Mouse (Mus musculus): ENCODE results near the gene Dffa. TPM values are rescaled to one million over a fixed set of nuclear protein-coding genes. Genes with fewer than 3 reads are reported as not detected.

Dffa gene
- 24.2 and 24.7 TPM in 2 replicates for polyA plus RNA-seq (2015; fragmentation: Nextera tagmentation; extraction: Ambion mirVana)

DNA sequence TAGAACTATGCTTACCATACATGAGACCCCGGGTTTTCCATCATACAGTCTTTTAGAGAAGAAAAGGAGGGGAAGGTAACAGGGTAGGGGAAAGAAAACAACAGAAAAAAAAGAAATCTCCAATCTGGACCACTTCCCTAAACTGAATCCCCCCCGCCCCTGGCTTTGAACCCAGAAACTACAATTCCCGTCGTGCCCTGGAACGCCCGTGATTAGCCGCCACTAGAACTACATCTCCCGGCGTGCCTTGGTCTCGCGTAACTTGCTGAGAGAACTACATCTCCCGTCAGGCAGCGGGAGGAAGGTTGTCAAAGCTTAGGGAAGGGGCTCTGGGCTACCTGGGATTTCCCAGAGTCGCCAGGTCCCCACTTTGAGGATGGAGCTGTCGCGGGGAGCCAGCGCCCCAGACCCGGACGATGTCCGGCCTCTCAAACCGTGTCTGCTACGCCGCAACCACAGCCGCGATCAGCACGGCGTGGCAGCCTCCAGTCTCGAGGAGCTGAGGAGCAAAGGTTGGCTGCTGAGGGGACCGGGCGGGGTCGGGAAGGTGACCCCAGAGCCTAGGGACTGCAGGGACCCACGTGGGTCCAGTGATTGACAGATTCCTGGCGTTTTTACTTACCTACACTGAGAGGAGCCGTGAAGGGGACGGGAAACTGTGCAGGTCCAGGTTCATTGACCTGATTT, at the start of gene Dffa:
Gene Dffa (plus strand): TSS at position 272 of the 687 bp plus-strand sequence.
- Histone ChIP-seq H3K36me3 (replicated peaks) (0 out of 2 replicates have a peak, but pooled peaks cover 9% of the 10 kb centered on the region), H3K4me1 (peaks cover 12% of the 10 kb centered on the region), H3K4me3 (peak within 1 kb of the TSS; percentile 55), H3K27ac (peak within 1 kb of the TSS; percentile 3; the same call in 1 of the 2 replicates), H3K4me2 (peak within 1 kb of the TSS; percentile 80), H3K9me3 (no peaks in the 10 kb centered on the region), H3K9ac (peak within 1 kb of the TSS; percentile 61), H3K27me3 (replicated peaks) (no peaks in the 10 kb centered on the region)
- peak; percentile 91 for ATAC-seq (replicated peaks)
- 1% methylated on average over 35 of the region's 35 CpGs for WGBS

DNA sequence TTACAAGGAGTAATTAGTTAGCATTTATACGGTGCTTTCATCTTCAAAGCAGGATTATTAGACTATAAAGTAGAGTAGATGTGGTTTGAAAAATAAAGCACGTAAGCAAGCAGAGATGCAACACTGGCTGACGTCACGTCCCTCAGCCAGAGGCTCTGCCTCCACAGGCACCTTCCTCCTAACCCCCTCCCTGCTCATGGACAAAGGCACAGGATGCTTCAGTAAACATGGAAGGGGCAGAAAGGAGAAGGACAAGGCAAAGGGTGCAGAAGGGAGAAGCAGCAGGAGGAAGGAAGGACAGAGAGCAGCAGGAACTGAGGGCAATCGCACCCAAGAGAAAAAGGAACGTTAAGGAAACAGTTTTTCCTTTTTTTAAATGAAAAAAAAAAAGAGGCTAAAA, 48.1 kb upstream of the Dffa start:
- 51% methylated on average over 6 of the region's 6 CpGs for WGBS
- Histone ChIP-seq H3K27ac (no peak overlapping the region), H3K9me3 (no peaks in the 10 kb centered on the region), H3K27me3 (replicated peaks) (peaks cover 2% of the 10 kb centered on the region; the same call in 1 of the 2 replicates), H3K9ac (no peak overlapping the region), H3K4me3 (no peak overlapping the region), H3K36me3 (replicated peaks) (no peaks in the 10 kb centered on the region), H3K4me2 (no peak overlapping the region), H3K4me1 (peaks cover 23% of the 10 kb centered on the region)
- ATAC-seq (replicated peaks), result no peak

DNA sequence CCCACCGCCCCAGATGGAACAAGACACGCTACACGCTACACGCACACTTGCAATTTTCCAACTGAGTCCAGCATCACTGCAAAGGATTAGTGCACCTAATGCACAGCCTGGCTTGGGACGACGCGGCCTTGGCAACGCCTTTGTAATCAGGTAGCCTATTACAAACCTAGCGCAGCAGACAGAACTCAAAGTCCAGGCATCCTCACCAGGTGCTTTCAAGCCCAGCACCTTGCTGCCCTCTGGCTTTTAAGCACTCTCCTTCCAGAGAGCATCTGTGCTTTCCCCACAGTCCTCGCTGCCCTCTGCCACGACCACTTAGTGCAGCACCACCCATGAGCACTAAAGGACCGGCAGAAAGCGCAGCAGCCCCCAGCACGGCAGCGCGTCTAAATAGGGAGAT, 47.0 kb upstream of the Dffa start:
- H3K27ac ChIP-seq, result no peak overlapping the region
- no peaks in the 10 kb centered on the region for H3K36me3 ChIP-seq (replicated peaks)
- no peak overlapping the region for H3K4me2 ChIP-seq
- ATAC-seq (replicated peaks), result no peak
- no peaks in the 10 kb centered on the region for H3K9me3 ChIP-seq
- H3K4me1 ChIP-seq, result peaks cover 30% of the 10 kb centered on the region
- H3K4me3 ChIP-seq, result no peak overlapping the region
- 0 out of 2 replicates have a peak, but pooled peaks cover under 1% of the 10 kb centered on the region for H3K27me3 ChIP-seq (replicated peaks)
- no peak overlapping the region for H3K9ac ChIP-seq
- WGBS, result 64% methylated on average over 16 of the region's 16 CpGs

DNA sequence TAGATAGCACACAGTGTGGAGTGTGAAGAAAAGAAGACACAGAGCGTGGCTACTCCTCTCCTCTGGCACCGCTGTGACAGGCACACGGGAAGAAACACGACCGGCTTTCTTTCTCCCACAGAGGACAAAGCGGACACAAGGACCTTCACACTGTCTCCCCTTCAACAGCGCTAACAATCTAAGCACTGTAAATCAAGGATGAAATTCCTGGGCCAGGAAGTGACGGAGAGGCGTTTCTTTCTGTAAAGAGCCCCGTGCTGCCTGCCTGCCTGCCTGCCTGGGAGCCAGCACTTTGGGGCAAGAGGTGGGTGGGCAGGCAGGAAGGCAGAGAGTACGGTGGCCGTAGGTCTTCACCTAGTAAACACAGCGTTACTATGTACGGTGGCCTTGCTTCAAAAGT, 46.5 kb upstream of the Dffa start:
- no peaks in the 10 kb centered on the region for H3K27me3 ChIP-seq (replicated peaks)
- WGBS, result 48% methylated on average over 14 of the region's 14 CpGs
- no peak overlapping the region for H3K4me2 ChIP-seq
- no peak overlapping the region for H3K27ac ChIP-seq
- no peak for ATAC-seq (replicated peaks)
- H3K9me3 ChIP-seq, result no peaks in the 10 kb centered on the region
- H3K4me3 ChIP-seq, result no peak overlapping the region
- H3K4me1 ChIP-seq, result peaks cover 30% of the 10 kb centered on the region
- H3K9ac ChIP-seq, result no peak overlapping the region
- no peaks in the 10 kb centered on the region for H3K36me3 ChIP-seq (replicated peaks)

DNA sequence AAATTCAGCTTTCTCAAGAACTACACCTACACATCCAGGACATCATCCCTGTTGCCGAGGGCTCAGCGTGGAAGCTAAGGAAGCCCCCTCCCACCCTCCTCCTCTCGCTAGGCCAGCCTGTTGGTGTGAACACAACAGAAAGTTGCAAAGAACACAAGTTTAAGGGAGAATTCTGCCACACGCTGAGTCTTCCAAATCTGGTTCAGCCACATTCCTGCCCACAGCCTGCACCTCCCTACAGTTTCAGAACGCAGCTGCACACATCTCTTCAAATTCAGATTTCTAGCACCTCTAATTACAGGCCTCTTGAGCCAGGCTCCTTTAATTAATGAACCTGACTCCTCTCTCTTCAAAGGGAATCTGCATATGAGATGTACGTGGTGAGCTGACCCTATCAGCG, 45.6 kb upstream of the Dffa start:
- H3K9ac ChIP-seq, result no peak overlapping the region

DNA sequence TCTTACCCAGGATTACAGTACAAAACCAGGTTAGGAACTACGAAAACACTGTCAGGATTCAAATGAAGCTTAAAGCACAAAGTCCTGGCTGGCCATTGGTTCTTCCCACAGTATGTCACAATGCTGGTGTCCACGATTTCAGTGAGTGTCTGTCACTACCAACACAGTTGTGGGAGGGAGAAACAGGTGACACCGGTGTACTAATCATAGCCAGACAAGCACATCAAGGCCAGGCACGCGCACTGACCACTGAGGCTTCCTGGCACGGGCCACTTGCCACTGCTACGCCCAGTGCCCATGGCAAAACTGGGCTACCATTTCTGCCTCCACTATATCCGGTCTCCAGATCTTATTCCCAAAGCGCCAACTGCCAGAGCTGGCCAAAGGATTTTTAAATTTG, 44.2 kb upstream of the Dffa start:
- Histone ChIP-seq H3K27me3 (replicated peaks) (no peaks in the 10 kb centered on the region), H3K9me3 (no peaks in the 10 kb centered on the region), H3K36me3 (replicated peaks) (no peaks in the 10 kb centered on the region), H3K4me1 (peaks cover 30% of the 10 kb centered on the region), H3K4me2 (no peak overlapping the region), H3K27ac (no peak overlapping the region), H3K4me3 (no peak overlapping the region), H3K9ac (no peak overlapping the region)
- no peak for ATAC-seq (replicated peaks)
- WGBS, result 92% methylated on average over 9 of the region's 9 CpGs

More for the DNA sequence above, 45.6 kb upstream of the Dffa start:
- Histone ChIP-seq H3K36me3 (replicated peaks) (no peaks in the 10 kb centered on the region), H3K4me3 (no peak overlapping the region), H3K27ac (no peak overlapping the region), H3K4me2 (no peak overlapping the region), H3K4me1 (peaks cover 30% of the 10 kb centered on the region), H3K9me3 (no peaks in the 10 kb centered on the region), H3K27me3 (replicated peaks) (no peaks in the 10 kb centered on the region)
- WGBS, result 57% methylated on average over 7 of the region's 7 CpGs
- ATAC-seq (replicated peaks), result no peak

DNA sequence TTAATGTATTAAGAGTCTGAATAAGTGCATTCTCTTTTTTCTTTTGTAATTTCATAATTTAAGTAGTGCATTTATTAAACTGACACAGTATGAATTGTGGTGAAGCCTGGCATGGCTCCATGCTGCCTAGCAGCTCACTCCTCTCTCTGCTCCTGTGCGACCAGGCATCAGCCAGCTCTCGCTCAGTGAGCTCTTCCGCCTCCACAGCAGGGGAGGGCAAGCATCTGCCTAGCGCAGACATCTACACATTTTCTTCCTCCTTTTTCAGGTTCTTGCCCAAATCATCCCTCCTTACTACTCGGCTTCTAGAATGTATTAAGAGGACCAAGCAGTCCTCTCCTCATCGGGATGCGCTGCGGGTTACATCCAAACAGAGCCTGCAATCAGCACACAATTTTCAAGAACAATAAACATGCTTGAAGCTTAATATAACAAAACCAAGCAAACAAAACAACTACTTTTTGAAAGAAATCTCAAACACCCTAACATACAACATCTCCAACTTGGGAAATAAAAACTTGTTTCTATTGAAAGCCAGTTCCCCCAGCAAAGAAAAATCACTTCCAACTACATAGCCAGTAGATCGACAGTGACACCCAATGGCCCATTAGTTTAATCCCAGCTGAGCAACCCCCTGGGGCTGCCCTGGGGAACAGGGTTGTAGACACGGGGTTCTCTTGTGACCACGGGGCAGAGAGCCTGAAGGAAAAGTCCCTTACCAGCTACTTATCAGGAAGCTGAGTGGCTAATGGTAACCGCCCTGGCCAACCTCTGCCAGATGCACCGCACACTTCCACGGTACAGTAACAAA, 43.1 kb upstream of the Dffa start:
- Histone ChIP-seq H3K4me3 (no peak overlapping the region), H3K9ac (no peak overlapping the region), H3K4me1 (peaks cover 30% of the 10 kb centered on the region), H3K9me3 (no peaks in the 10 kb centered on the region), H3K4me2 (no peak overlapping the region), H3K27me3 (replicated peaks) (no peaks in the 10 kb centered on the region), H3K36me3 (replicated peaks) (no peaks in the 10 kb centered on the region), H3K27ac (no peak overlapping the region)
- 35% methylated on average over 14 of the region's 14 CpGs for WGBS
- no peak for ATAC-seq (replicated peaks)

DNA sequence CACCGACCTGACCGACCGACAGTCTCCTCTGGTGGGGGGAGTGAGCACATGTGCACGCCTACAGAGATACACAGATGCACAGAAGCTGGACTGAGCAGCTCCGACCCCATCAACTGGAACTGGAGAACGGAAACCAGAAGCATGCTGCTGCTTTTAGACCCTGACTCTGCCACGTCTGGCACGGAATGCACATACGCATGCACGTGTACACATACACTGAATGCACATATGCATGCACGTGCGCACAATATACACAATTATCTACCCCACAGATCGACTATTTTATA, 42.6 kb upstream of the Dffa start:
- Histone ChIP-seq H3K4me3 (no peak overlapping the region), H3K4me2 (no peak overlapping the region), H3K27ac (no peak overlapping the region), H3K9ac (no peak overlapping the region), H3K9me3 (no peaks in the 10 kb centered on the region), H3K4me1 (peaks cover 30% of the 10 kb centered on the region), H3K36me3 (replicated peaks) (no peaks in the 10 kb centered on the region), H3K27me3 (replicated peaks) (no peaks in the 10 kb centered on the region)
- WGBS, result 73% methylated on average over 13 of the region's 13 CpGs
- ATAC-seq (replicated peaks), result no peak

DNA sequence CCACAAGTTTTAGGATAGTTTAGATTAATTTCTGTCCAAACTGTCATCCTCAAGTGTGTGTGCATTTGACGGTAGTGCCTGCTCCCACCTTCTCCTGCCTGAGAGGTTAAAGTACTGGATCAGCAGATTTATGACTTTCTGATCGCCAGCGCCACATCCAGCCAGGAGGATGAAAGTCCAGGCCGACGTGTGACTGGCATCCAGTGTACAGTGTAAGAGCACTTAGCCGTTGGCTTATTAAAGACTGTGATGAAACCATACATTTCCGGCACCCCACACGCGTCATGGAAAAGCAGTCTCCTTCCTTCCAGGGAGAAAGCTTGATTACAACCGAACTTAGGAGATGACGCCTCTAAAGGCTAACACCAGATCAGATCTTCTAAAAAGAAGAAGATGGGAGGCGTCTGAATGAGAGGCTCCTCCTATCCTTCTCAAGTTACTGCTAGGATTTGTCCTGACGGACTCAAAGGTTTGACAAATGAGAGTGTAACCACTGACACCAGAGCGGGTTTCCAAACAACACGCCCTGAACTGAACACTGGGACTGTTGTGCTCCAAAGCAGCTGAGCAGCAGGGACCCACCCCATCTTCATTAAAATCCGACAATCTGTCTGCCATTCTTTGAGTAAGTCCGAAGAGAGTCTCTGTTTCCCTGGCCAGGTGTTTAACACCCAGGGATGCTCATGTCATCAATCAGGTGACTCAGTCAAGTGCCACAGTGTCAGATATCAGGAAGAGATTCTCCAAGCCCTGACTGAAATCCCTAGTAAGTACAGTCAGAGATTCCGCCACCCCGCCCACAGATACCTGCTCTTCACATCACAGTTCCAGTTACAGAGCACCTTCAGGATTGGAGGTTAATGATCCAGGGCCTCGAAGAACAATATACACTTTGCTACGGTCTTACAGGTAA, 41.3 kb upstream of the Dffa start:
- Histone ChIP-seq H3K4me3 (no peak overlapping the region), H3K27me3 (replicated peaks) (no peaks in the 10 kb centered on the region), H3K4me1 (peaks cover 27% of the 10 kb centered on the region), H3K9me3 (no peaks in the 10 kb centered on the region), H3K27ac (no peak overlapping the region), H3K36me3 (replicated peaks) (no peaks in the 10 kb centered on the region), H3K9ac (no peak overlapping the region), H3K4me2 (no peak overlapping the region)
- 65% methylated on average over 21 of the region's 21 CpGs for WGBS
- ATAC-seq (replicated peaks), result no peak

DNA sequence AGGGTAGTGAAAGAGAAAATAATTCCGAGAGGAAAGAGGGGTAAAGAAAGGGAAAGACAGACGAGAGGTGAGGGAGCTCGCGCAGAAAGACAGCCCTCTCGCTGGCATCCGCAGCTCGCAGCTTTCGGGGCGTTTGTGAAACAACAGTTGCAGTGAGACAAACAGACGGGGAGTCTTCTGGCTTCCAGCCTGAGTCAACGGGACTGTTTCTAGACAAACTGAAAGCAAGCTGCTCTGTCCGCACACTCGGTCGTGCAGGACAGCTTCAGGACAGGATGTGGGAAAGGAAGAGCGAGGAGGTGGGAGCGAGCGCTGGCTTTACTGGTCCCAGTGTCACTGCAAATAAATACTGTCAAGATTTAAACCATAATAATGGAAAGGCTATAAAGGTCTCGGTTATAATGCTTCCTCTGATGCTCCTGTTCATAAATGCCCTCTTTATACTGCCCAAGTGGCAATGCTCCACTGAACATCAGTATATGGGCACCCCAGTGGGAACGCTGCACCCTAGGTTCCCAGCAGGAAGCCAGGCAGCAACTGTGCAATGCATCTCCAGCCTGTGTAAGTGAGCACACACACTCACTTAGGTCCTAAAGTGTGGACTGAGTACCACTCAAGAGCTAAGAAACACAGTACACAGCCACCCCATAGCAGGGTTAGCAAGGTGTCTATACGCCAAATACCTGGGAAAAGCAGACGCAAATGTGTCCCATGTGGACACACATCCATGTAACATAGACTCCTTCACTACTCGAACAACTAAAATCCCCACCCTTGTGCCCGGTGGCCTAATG, 39.7 kb upstream of the Dffa start:
- H3K4me3 ChIP-seq, result no peak overlapping the region
- WGBS, result 87% methylated on average over 23 of the region's 23 CpGs
- H3K4me1 ChIP-seq, result peaks cover 17% of the 10 kb centered on the region

DNA sequence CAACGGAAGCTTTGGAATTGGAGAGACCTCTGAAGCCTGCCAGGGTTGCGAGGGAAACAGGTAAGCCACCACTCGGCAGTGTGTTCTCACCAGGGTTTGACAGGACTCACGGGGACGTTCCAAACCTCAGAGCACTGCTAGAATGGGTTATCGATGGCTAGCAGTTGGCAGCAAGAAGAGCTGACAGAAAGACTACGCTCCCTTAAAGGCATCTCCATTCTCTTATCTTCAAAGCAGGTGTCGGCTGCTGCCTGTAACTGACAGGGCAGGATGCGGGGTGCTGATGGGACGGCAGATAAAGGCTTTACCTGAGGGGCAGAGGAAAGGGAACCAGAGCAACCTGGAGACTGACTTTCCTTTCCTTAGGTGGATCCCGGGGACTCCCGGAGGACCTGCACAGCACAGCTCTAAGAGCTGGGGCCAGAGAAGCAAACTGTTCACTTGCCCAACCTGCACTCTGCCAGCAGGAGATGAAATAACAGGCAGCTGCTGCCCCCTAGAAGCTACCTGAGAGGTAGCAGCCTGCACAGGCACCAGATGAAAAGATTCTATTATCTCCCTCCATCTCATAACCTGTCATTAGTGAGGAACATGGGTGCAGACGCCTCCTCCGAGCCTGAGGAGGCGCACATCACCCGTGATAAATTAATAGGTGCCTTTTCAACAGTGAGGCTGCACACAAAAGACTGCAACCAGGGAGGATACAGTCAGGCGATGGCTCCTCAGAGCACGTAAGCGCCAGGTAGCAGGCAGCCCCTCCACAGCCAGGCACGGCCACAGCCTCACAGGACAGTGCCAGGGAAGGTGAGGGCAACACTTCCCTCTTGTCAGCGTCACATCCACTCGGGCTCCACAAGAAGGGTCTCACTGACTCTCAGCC, 37.0 kb upstream of the Dffa start:
- Histone ChIP-seq H3K27me3 (replicated peaks) (no peaks in the 10 kb centered on the region), H3K4me2 (no peak overlapping the region), H3K27ac (no peak overlapping the region), H3K9me3 (no peaks in the 10 kb centered on the region), H3K36me3 (replicated peaks) (no peaks in the 10 kb centered on the region), H3K9ac (no peak overlapping the region), H3K4me3 (no peak overlapping the region), H3K4me1 (peaks cover 7% of the 10 kb centered on the region)
- WGBS, result 80% methylated on average over 22 of the region's 22 CpGs
- peak; percentile 77 for ATAC-seq (replicated peaks)

More for the DNA sequence above, 39.7 kb upstream of the Dffa start:
- Histone ChIP-seq H3K27ac (no peak overlapping the region), H3K4me2 (no peak overlapping the region), H3K9ac (no peak overlapping the region), H3K27me3 (replicated peaks) (no peaks in the 10 kb centered on the region), H3K36me3 (replicated peaks) (no peaks in the 10 kb centered on the region), H3K9me3 (no peaks in the 10 kb centered on the region)
- ATAC-seq (replicated peaks), result no peak

Measured in midbrain, embryonic 15.5 days (tissue).